Mouse (Mus musculus): Measurements from ENCODE around the gene Tpm3. TPM values are rescaled to one million over a fixed set of nuclear protein-coding genes. Genes with fewer than 3 reads are reported as not detected.

Gene Tpm3
- 496 and 525 TPM in 2 replicates for polyA plus RNA-seq (2015; fragmentation: Nextera tagmentation; extraction: Ambion mirVana)

GRCm38 (mm10) chr3:90072294-90072693 lies at the start of gene Tpm3:
Tpm3 (plus strand) TSS chr3:90072649.
- Histone ChIP-seq H3K27ac (no peak within 1 kb of the TSS), H3K9ac (no peak within 1 kb of the TSS), H3K9me3 (no peaks in the 10 kb centered on the region), H3K4me3 (no peak within 1 kb of the TSS), H3K36me3 (no peaks in the 10 kb centered on the region), H3K4me1 (peaks cover 6% of the 10 kb centered on the region), H3K4me2 (no peak within 1 kb of the TSS), H3K27me3 (no peaks in the 10 kb centered on the region)
- no peak for ATAC-seq (ENCODE audit: insufficient number of reproducible peaks, insufficient read depth, low FRiP score, low TSS enrichment, low read depth)
- 69% methylated on average over 4 of the region's 4 CpGs for WGBS

- Histone ChIP-seq H3K27ac (no peak overlapping the region), H3K9ac (no peak overlapping the region), H3K27me3 (no peaks in the 10 kb centered on the region), H3K36me3 (peaks cover 75% of the 10 kb centered on the region), H3K4me2 (no peak overlapping the region), H3K4me1 (no peaks in the 10 kb centered on the region), H3K9me3 (no peaks in the 10 kb centered on the region), H3K4me3 (no peak overlapping the region)
- no peak for ATAC-seq (ENCODE audit: insufficient number of reproducible peaks, insufficient read depth, low FRiP score, low TSS enrichment, low read depth)
- 92% methylated on average over 2 of the region's 2 CpGs for WGBS
Observed at GRCm38 (mm10) chr3:90034653-90035052, 37.8 kb upstream of the Tpm3 start.

GRCm38 (mm10) chr3:90036263-90036662 lies 36.2 kb upstream of the Tpm3 start:
- Histone ChIP-seq H3K36me3 (peaks cover 77% of the 10 kb centered on the region), H3K4me2 (no peak overlapping the region), H3K27me3 (no peaks in the 10 kb centered on the region), H3K9ac (no peak overlapping the region), H3K4me3 (no peak overlapping the region), H3K27ac (no peak overlapping the region), H3K9me3 (no peaks in the 10 kb centered on the region), H3K4me1 (no peaks in the 10 kb centered on the region)
- ATAC-seq (ENCODE audit: insufficient number of reproducible peaks, insufficient read depth, low FRiP score, low TSS enrichment, low read depth): no peak
- 94% methylated on average over 1 of the region's 1 CpGs for WGBS

GRCm38 (mm10) chr3:90049691-90050090 lies 22.8 kb upstream of the Tpm3 start:
- no peak overlapping the region for H3K9ac ChIP-seq
- no peak overlapping the region; the same call in 1 of the 2 replicates for H3K27ac ChIP-seq
- H3K27me3 ChIP-seq: no peaks in the 10 kb centered on the region
- H3K4me2 ChIP-seq: peak overlapping the region; percentile 9; the same call in 1 of the 2 replicates
- 41% methylated on average over 3 of the region's 3 CpGs for WGBS
- peaks cover 22% of the 10 kb centered on the region for H3K4me1 ChIP-seq
- H3K4me3 ChIP-seq: no peak overlapping the region
- ATAC-seq (ENCODE audit: insufficient number of reproducible peaks, insufficient read depth, low FRiP score, low TSS enrichment, low read depth): no peak
- no peaks in the 10 kb centered on the region for H3K9me3 ChIP-seq
- peaks cover 28% of the 10 kb centered on the region for H3K36me3 ChIP-seq

- under 1% methylated on average over 41 of the region's 43 CpGs for WGBS
Observed at GRCm38 (mm10) chr3:90051441-90052350, 20.8 kb upstream of the Tpm3 start, which contains the start of gene 4933434E20Rik. 4933434E20Rik (plus strand) TSS chr3:90051636.

GRCm38 (mm10) chr3:90052351-90053241 lies 19.9 kb upstream of the Tpm3 start, which contains the start of gene Ubap2l:
Ubap2l (minus strand) TSS chr3:90052628.
- Histone ChIP-seq H3K9me3 (no peaks in the 10 kb centered on the region), H3K4me2 (peak within 1 kb of the TSS; percentile 74), H3K4me3 (peak within 1 kb of the TSS; percentile 81), H3K4me1 (peaks cover 29% of the 10 kb centered on the region), H3K36me3 (peaks cover 30% of the 10 kb centered on the region), H3K9ac (peak within 1 kb of the TSS; percentile 96), H3K27me3 (no peaks in the 10 kb centered on the region), H3K27ac (peak within 1 kb of the TSS; percentile 97)
- WGBS: under 1% methylated on average over 73 of the region's 81 CpGs
- peak; percentile 91 for ATAC-seq (ENCODE audit: insufficient number of reproducible peaks, insufficient read depth, low FRiP score, low TSS enrichment, low read depth)

More at GRCm38 (mm10) chr3:90051441-90052350, 20.8 kb upstream of the Tpm3 start, which contains the start of gene 4933434E20Rik:
- peak within 1 kb of the TSS; percentile 81 for H3K4me3 ChIP-seq
- ATAC-seq (ENCODE audit: insufficient number of reproducible peaks, insufficient read depth, low FRiP score, low TSS enrichment, low read depth): peak; percentile 78
- H3K4me1 ChIP-seq: peaks cover 29% of the 10 kb centered on the region
- H3K9ac ChIP-seq: peak within 1 kb of the TSS; percentile 96
- H3K36me3 ChIP-seq: peaks cover 29% of the 10 kb centered on the region
- no peaks in the 10 kb centered on the region for H3K9me3 ChIP-seq
- H3K4me2 ChIP-seq: peak within 1 kb of the TSS; percentile 74
- H3K27ac ChIP-seq: peak within 1 kb of the TSS; percentile 96
- no peaks in the 10 kb centered on the region for H3K27me3 ChIP-seq

GRCm38 (mm10) chr3:90061549-90061948 lies 10.9 kb upstream of the Tpm3 start:
- Histone ChIP-seq H3K4me1 (no peaks in the 10 kb centered on the region), H3K9me3 (no peaks in the 10 kb centered on the region), H3K36me3 (peaks cover 55% of the 10 kb centered on the region), H3K4me3 (no peak overlapping the region), H3K27ac (no peak overlapping the region), H3K4me2 (no peak overlapping the region), H3K9ac (no peak overlapping the region), H3K27me3 (no peaks in the 10 kb centered on the region)
- ATAC-seq (ENCODE audit: insufficient number of reproducible peaks, insufficient read depth, low FRiP score, low TSS enrichment, low read depth): no peak
- WGBS: 89% methylated on average over 6 of the region's 6 CpGs

GRCm38 (mm10) chr3:90062539-90062938 lies 9.9 kb upstream of the Tpm3 start:
- Histone ChIP-seq H3K4me3 (no peak overlapping the region), H3K9ac (no peak overlapping the region), H3K27ac (no peak overlapping the region), H3K9me3 (no peaks in the 10 kb centered on the region), H3K4me2 (no peak overlapping the region), H3K4me1 (no peaks in the 10 kb centered on the region), H3K27me3 (no peaks in the 10 kb centered on the region), H3K36me3 (peaks cover 45% of the 10 kb centered on the region)
- ATAC-seq (ENCODE audit: insufficient number of reproducible peaks, insufficient read depth, low FRiP score, low TSS enrichment, low read depth): no peak
- WGBS: 72% methylated on average over 2 of the region's 2 CpGs

GRCm38 (mm10) chr3:90064383-90064782 lies 8.1 kb upstream of the Tpm3 start:
- no peaks in the 10 kb centered on the region for H3K9me3 ChIP-seq
- H3K27ac ChIP-seq: no peak overlapping the region
- no peak overlapping the region for H3K4me2 ChIP-seq
- 68% methylated on average over 3 of the region's 3 CpGs for WGBS
- no peaks in the 10 kb centered on the region for H3K4me1 ChIP-seq
- H3K9ac ChIP-seq: no peak overlapping the region
- no peak for ATAC-seq (ENCODE audit: insufficient number of reproducible peaks, insufficient read depth, low FRiP score, low TSS enrichment, low read depth)
- H3K36me3 ChIP-seq: peaks cover 37% of the 10 kb centered on the region
- no peaks in the 10 kb centered on the region for H3K27me3 ChIP-seq
- no peak overlapping the region for H3K4me3 ChIP-seq

- no peak for ATAC-seq (ENCODE audit: insufficient number of reproducible peaks, insufficient read depth, low FRiP score, low TSS enrichment, low read depth)
- WGBS: 59% methylated on average over 3 of the region's 3 CpGs
- H3K4me2 ChIP-seq: no peak overlapping the region
- no peaks in the 10 kb centered on the region for H3K27me3 ChIP-seq
- H3K27ac ChIP-seq: no peak overlapping the region
- no peaks in the 10 kb centered on the region for H3K9me3 ChIP-seq
- H3K9ac ChIP-seq: no peak overlapping the region
- no peaks in the 10 kb centered on the region for H3K4me1 ChIP-seq
- peaks cover 29% of the 10 kb centered on the region for H3K36me3 ChIP-seq
- H3K4me3 ChIP-seq: no peak overlapping the region
Observed at GRCm38 (mm10) chr3:90065553-90065952, 6.9 kb upstream of the Tpm3 start.

GRCm38 (mm10) chr3:90067851-90068250 lies 4.6 kb upstream of the Tpm3 start:
- no peaks in the 10 kb centered on the region for H3K4me1 ChIP-seq
- H3K4me2 ChIP-seq: no peak overlapping the region
- ATAC-seq (ENCODE audit: insufficient number of reproducible peaks, insufficient read depth, low FRiP score, low TSS enrichment, low read depth): no peak
- no peak overlapping the region for H3K4me3 ChIP-seq
- 88% methylated on average over 4 of the region's 4 CpGs for WGBS
- H3K27me3 ChIP-seq: no peaks in the 10 kb centered on the region
- H3K9me3 ChIP-seq: no peaks in the 10 kb centered on the region
- H3K9ac ChIP-seq: no peak overlapping the region
- H3K36me3 ChIP-seq: peaks cover 6% of the 10 kb centered on the region
- no peak overlapping the region for H3K27ac ChIP-seq

All from embryonic facial prominence, embryonic 13.5 days (tissue).